Mouse (Mus musculus) kidney, postnatal 10 days (tissue): ENCODE data around the gene Scarb2.

Source experiments
- DNase-seq: peaks from one replicate; pipeline ENCODE4 v3.0.0; 2021; ENCODE audit warnings: mixed read lengths

Gene Scarb2

GRCm38 (mm10) chr5:92490779-92491178, 15.9 kb downstream of the Scarb2 start:
- DNase-seq: no peak

DNA sequence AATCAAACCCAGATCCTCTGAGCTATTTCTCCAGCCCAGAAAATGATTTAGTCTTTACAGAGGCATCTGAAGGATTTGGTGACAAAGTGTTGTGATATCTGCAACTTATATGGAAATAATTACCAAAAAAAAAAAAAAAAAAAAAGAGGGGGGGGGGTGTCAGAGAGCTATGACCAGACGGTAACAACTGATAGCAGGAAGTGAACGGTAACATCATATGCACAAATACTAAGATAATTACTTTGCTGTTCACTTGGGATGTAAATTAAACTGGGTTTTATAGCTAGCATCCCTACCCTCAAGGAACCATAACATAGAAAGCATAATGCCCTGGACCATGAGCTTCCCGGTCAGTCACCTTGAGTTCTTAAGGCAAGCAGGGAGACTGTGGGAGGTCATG, 16.3 kb downstream of the Scarb2 start:
- no peak for DNase-seq

- DNase-seq: no peak
Measured at GRCm38 (mm10) chr5:92489503-92489902, 17.1 kb downstream of the Scarb2 start.

- DNase-seq: peak; percentile 39
Measured at GRCm38 (mm10) chr5:92488961-92489360, 17.7 kb downstream of the Scarb2 start.

DNA sequence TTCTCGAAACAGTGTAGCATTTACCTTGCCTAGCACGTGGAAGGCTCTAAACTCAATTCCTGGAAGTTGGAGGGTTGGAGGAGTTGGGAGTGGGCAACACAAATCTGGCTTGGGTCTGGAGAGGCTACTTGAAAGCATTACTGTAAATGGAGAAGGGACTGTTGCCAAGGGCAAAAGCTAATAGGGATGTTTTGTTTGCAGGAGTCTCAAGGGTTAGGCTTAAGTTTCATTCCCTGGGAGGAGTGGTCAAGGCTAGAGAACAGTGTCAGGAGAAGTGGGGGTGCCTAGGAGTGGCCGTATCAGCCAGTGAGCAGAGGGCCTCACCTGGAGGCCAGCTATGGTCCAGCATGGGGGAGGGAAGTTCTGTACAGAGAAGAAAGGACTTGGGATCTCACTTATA, 18.2 kb downstream of the Scarb2 start:
- DNase-seq: no peak

GRCm38 (mm10) chr5:92486758-92487157, 19.9 kb downstream of the Scarb2 start:
- DNase-seq: no peak

DNA sequence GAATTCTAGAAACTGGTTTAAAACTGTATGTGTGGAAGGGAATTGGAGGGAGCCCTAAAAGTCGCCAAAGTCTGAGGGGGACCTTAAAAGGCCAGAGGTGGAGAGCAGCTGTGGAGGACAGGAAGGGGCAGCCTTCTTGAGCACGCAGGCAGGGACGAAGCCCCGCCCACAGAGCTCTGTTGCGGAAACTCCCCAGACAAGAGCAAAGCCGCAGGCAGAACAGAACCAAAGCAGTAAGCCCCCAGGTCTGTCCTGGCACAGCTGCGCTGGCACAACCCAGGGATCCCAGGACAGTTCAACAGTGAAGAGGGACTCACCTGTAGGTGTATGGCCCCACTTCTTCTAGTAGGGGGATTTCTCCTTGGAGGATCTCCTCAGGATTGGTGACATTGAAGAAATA, 21.8 kb downstream of the Scarb2 start:
- peak; percentile 53 for DNase-seq

DNA sequence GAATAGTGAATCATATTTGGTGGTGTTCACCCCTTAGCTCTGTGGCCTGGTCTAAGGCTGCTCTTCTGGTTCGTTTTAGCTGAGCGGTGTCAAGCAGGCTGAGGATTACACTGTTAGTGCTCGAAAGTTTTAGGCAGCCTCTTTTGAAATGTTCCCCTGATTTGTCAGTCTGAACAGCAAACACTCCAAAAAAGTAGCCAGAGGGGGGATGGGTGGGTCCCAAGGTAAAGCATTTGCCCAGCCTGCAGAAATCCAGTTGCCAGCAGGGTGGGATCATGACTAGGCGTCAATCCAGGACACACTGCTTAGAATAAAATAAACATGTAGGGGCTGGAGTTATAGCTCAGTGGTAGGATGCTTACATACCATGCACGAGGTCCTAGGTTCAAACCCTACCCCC, 33.8 kb downstream of the Scarb2 start:
- no peak for DNase-seq

DNA sequence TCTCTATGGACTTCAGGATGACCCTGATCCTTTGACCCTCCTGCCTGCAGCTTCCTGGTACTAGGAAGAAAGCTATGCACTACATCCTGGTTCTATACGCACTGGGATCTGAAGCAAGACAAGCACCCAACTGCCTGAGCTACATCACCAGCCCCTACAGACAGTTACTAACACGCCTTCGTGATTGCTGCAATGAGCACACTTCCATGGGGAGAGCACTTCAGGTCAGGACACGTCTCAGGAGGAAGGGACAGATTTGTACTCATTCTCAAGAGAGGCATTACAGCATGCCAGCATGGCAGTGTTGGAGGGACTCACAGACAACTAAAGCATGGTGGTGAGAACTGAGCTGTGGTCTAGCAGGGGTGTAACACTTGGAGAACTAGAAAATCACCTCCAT, 35.1 kb downstream of the Scarb2 start:
- DNase-seq: no peak

GRCm38 (mm10) chr5:92469201-92470130, 37.2 kb downstream of the Scarb2 start:
- DNase-seq: peak; percentile 19

DNA sequence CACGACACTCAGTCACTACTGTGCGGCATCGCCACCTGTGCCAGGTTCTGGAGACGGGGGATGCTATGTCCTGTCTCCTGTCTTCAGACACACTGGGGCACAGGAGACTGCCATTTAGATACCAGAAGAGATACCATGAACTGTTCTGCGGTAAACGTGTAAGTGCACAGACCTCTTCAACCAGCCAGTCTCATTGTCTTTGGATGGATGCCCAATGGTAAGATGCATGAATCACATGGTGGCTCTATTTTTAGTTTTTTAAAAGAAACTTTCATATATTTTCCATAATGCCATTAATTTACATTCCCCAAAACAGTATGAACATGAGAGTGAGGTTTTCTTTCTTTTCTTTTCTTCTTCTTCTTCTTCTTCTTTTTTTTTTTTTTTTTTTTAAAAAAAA, 38.4 kb downstream of the Scarb2 start:
- DNase-seq: no peak

- peak; percentile 42 for DNase-seq
Measured at GRCm38 (mm10) chr5:92467102-92467766, 39.4 kb downstream of the Scarb2 start.

DNA sequence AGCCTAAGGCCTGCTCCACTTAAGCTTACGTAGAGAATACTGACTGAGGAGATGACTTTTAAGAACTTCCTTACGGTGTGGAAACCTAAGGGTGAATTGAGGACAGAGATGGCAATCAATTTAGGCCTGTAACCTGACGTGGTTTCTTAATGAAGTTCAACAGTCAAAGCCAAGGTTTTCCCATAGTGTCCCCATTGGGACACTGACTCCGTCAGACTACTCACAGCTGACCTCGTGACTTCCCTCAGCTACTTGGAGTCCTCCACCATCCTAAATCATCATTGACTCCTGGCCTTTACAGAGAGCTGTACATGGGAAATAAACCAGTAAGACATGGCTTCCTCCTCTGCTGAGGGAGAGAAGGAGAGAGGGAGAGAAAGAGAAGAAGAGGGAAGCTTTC, 41.1 kb downstream of the Scarb2 start:
- peak; percentile 19 for DNase-seq

DNA sequence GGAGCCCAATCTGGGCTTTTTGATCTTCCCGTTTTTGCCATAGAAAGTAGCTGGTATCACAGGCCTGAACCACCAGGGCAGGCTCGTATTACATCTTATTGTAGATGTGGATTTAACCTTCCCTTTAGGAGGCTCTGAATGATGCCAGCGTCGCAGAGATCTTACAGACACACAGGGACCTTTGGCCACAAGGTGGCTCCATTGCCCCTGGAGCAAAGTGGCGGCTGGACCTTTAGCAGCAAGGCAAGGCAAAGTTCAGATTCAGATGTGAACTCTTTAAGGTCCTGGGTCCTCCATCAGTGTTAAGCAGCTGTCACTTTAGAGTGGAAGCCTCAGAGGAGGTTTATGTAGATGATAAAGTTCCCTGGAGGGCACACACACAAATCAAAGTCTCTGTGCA, 45.3 kb downstream of the Scarb2 start:
- peak; percentile 86 for DNase-seq

- peak; percentile 16 for DNase-seq
Measured at GRCm38 (mm10) chr5:92458726-92459125, 47.9 kb downstream of the Scarb2 start.

DNA sequence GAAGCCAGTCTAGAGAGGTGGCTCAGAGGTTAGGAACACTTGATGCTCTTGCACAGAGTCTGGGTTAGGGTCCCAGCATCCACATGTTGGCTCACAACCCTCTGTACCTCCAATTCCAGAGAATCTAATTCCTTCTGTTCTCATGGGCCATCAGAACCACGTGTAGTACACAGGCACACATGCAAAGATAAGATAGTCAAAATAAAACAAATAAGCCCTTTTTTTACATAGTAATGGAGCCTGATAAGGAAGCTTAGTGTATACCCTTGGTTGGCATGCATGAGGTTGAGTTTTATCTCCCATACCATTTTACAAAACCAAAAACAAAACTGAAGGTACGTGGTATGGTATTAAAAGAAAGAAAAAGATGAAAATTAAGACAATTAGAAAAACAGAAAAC, 49.2 kb downstream of the Scarb2 start:
- DNase-seq: no peak

- DNase-seq: no peak
Measured at GRCm38 (mm10) chr5:92452876-92453275, 53.8 kb downstream of the Scarb2 start.

DNA sequence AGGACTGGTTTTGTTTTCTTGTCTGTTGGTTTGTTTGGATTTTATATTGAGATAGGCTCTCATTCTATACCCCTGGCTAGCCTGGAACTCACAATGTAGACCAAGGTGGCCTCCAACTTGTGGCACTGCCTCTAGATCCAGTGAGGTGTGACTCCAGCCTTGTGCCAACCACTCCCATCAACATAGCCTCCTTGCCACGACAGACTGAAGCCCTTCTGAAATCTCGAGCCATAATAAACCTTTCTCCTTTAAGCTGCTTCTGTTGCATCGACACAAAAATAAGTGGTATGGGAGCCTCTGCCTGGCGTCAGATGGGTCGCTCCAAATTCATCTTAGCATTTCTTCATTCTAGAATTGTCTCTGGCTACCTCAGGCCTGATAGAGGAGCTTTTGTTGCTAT, 59.9 kb downstream of the Scarb2 start:
- no peak for DNase-seq

- DNase-seq: no peak
Measured at GRCm38 (mm10) chr5:92445016-92445415, 61.6 kb downstream of the Scarb2 start.

DNA sequence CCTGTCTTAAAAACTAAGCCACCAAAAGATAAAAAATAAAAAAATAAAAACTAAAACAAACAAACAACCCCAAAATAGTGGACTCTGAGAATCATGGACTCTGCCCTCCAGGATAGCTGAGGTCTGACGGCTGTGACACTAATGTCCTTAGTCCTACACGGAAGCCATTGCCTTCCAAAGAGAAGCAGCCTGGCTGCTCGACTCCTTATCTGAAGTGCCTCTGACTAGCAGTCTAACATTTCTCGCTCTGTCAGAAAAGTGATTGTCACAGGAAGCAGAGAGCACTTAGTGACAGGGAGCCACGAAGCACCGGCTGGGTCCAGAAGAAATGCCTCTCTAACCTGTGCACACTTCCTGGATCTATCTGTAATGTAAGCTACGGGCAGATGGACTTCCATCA, 63.7 kb downstream of the Scarb2 start:
- no peak for DNase-seq

DNA sequence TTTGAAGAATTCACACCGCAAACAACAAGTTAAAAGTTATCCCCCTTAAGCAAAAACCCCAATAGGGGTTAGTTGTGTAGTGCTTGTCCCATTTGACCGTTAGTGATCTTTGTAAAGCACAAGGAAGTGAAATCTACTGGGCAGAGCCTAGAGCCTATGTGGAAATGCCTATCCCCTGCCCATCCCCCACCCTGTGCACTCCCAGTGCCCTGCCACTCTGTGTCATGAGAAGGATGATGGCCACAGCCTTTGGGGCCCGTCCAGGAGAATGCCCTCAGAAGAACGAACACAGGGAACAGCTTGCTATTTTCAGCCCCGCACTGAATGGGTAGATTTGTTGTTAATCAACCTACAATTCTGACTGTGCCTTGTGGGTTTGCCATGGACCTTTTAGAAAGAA, 65.1 kb downstream of the Scarb2 start:
- peak; percentile 23 for DNase-seq

GRCm38 (mm10) chr5:92438540-92438939, 68.1 kb downstream of the Scarb2 start:
- no peak for DNase-seq

- DNase-seq: peak; percentile 96
Measured at GRCm38 (mm10) chr5:92435025-92435584, 71.5 kb downstream of the Scarb2 start, which contains the start of gene Nup54. TSS of gene Nup54 (minus strand) at chr5:92435219.

DNA sequence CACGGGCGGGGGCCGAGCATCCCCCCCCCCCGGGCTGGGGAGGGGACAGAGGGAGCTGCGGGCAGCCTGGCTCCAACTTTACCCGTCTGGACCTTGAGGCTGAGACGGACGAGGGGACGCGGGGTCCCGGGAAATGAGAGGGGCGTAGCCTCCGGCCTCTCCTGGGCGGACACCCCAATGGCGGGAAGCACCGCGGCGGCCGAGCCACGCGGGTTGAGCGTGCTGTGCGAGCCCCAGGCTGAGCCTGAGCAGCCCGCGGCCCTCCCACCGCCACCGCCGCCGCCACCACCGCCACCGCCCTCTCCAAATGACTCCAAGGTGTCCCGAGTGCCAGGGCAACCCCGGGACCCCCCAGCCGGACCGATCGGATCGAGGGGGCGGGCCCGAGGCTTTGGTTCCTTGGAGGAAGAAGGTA, 72.1 kb downstream of the Scarb2 start:
- DNase-seq: no peak
